Mouse (Mus musculus) C2C12 (cell line): ENCODE results near the gene Baiap2l1.

ENCODE experiments used
- CTCF ChIP-seq: IDR thresholded peaks from one replicate; pipeline ENCODE4 v1.5.1; 2011; ENCODE audit not compliant: control insufficient read depth, insufficient read depth, insufficient read length
- MAX ChIP-seq: IDR thresholded peaks from one replicate; pipeline ENCODE4 v1.6.1; 2011; ENCODE audit warnings: mild to moderate bottlenecking, control low read depth
- USF1 ChIP-seq: IDR thresholded peaks from one replicate; pipeline ENCODE4 v1.6.1; 2011; ENCODE audit warnings: low read depth, mild to moderate bottlenecking, control low read depth, moderate library complexity

DNA sequence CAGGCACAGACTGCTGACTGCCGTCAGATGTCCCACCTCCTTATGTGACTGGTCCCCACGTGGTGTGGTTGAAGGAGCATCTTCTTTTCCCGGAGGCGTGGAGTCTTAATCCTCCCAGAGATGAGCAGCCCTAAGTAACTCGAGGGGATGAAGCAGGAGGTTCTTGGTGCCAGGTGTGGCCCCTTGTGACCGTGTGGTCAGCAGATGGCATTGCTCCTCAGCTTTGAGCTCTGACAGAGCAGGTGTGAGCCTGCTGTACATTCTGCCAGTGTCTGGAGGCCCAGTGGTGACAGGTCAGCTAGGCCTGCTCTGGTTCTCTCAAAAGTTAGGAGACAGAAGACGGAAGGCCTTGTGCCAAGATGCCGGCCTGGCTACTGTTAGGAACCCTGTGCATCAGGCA lies 97.4 kb downstream of the Baiap2l1 start:
- TF ChIP-seq CTCF (no peak), USF1 (no peak), MAX (no peak)
